Mouse (Mus musculus): Measurements from ENCODE around the gene Pde12.

DNA sequence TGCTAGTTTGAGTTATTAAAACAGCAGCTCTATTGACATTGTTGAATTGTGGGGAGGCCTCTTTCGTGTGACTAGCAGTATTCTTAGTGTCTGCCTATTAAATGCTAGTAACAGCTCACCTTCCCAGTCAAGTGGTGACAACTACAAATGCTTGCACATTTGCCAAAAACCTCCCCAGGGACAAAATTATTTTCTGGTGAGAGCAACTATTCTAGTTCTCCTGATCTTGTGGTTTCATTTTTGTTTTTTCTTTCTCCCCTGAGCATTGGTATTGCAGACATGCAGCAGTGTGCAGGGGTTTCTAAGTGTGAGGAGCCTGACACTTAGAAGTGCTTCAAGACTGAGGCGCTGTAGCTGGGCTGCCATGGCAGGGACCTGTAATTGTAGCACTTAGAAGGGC is 21.9 kb downstream of the Pde12 start:
- TF ChIP-seq MAX (IDR thresholded peaks at IDR 0.05; ENCODE audit: low read depth) (no peak), POLR2A (IDR thresholded peaks at IDR 0.05; ENCODE audit: insufficient read length, low read depth) (no peak), POLR2AphosphoS2 (IDR thresholded peaks at IDR 0.05; ENCODE audit: insufficient read length, low read depth) (no peak), E2F4 (IDR thresholded peaks at IDR 0.05; ENCODE audit: insufficient read depth) (no peak), USF1 (IDR thresholded peaks at IDR 0.05; ENCODE audit: low read depth) (no peak), REST (IDR thresholded peaks at IDR 0.05; ENCODE audit: insufficient read depth, insufficient read length) (no peak), TCF3 (IDR thresholded peaks at IDR 0.05; ENCODE audit: insufficient read length, low read depth) (no peak), MYOG (IDR thresholded peaks at IDR 0.05; ENCODE audit: control insufficient read depth in 1 of 3, insufficient read depth in 1 of 3, insufficient read length in 2 of 3, low read depth in 2 of 3) (no peak), MYOD1 (IDR thresholded peaks at IDR 0.05; ENCODE audit: control insufficient read depth in 1 of 3, insufficient read length in 2 of 3, low read depth in 2 of 3) (no peak), CEBPB (IDR thresholded peaks at IDR 0.05; ENCODE audit: insufficient read depth, poor library complexity, severe bottlenecking) (no peak)

Measured in myocyte (in vitro differentiated cells).